Mouse (Mus musculus) heart, embryonic 13.5 days (tissue): ENCODE results near the gene Krt82. TPM values are rescaled to one million over a fixed set of nuclear protein-coding genes. Genes with fewer than 3 reads are reported as not detected.

ENCODE experiments used
- ATAC-seq: fragments of 200-750 bp; cut with Nextera tagmentation; 2 replicates; pipeline ENCODE4 v1.8.0; 2017; ENCODE audit warnings: moderate TSS enrichment; ENCODE audit not compliant: insufficient number of reproducible peaks, low FRiP score, low TSS enrichment; ENCODE audit errors: extremely low read depth
- H3K27ac ChIP-seq: fragments of 300-500 bp; sonication (generic); replicated peaks from 2 replicates; pipeline ENCODE4 v1.5.1; 2015; ENCODE audit warnings: moderate library complexity, mild to moderate bottlenecking, inconsistent platforms
- H3K27me3 ChIP-seq: fragments of 300-500 bp; sonication (generic); replicated peaks from 2 replicates; pipeline ENCODE4 v1.6.1; 2015; ENCODE audit warnings: mild to moderate bottlenecking, inconsistent platforms
- H3K36me3 ChIP-seq: fragments of 300-500 bp; sonication (generic); 2 replicates; pipeline ENCODE4 v1.6.1; 2015; ENCODE audit warnings: mild to moderate bottlenecking, inconsistent platforms
- H3K4me1 ChIP-seq: fragments of 300-500 bp; sonication (generic); 2 replicates; pipeline ENCODE4 v1.6.1; 2015; ENCODE audit warnings: inconsistent platforms
- H3K4me2 ChIP-seq: fragments of 300-500 bp; sonication (generic); 2 replicates; pipeline ENCODE4 v1.6.1; 2015; ENCODE audit warnings: inconsistent platforms, mild to moderate bottlenecking, moderate library complexity
- H3K4me3 ChIP-seq: fragments of 300-500 bp; sonication (generic); 2 replicates; pipeline ENCODE4 v1.5.1; 2015; ENCODE audit warnings: moderate library complexity, mild to moderate bottlenecking, inconsistent platforms
- H3K9ac ChIP-seq: fragments of 300-500 bp; sonication (generic); 2 replicates; pipeline ENCODE4 v1.6.1; 2015; ENCODE audit warnings: inconsistent platforms, mild to moderate bottlenecking, moderate library complexity
- H3K9me3 ChIP-seq: fragments of 300-500 bp; sonication (generic); 2 replicates; pipeline ENCODE4 v1.6.1; 2016; ENCODE audit warnings: inconsistent platforms
- WGBS: fragments of 180-500 bp; shearing (Covaris S2); methylation state at CpG from one replicate; pipeline ENCODE4 v1.1.7; 2015; ENCODE audit warnings: mixed read lengths; 5-methylcytosine and 5-hydroxymethylcytosine counted together
- polyA plus RNA-seq: library from polyadenylated mRNA; unstranded; fragments of >200 nt; fragmentation: Nextera tagmentation; extraction: Ambion mirVana; gene quantifications from 2 replicates; pipeline ENCODE4 v1.2.1, GENCODE M21; 2015

The Krt82 gene
- not detected in 2 replicates for polyA plus RNA-seq

- ATAC-seq = no peak
- no peaks in the 10 kb centered on the region for H3K36me3 ChIP-seq
- 79% methylated on average over 7 of the region's 7 CpGs for WGBS
- peaks cover 79% of the 10 kb centered on the region for H3K27me3 ChIP-seq
- H3K4me2 ChIP-seq = no peak within 1 kb of the TSS
- H3K9ac ChIP-seq = no peak within 1 kb of the TSS
- no peak within 1 kb of the TSS for H3K27ac ChIP-seq
- H3K9me3 ChIP-seq = no peaks in the 10 kb centered on the region
- no peak within 1 kb of the TSS for H3K4me3 ChIP-seq
- H3K4me1 ChIP-seq = peaks cover 6% of the 10 kb centered on the region; the same call in 1 of the 2 replicates
Observed at GRCm38 (mm10) chr15:101550567-101550966, at the start of gene Krt82. Gene Krt82 (minus strand): TSS chr15:101550667.

GRCm38 (mm10) chr15:101599123-101599522, 48.7 kb upstream of the Krt82 start:
- H3K9ac ChIP-seq = no peak overlapping the region
- H3K4me3 ChIP-seq = no peak overlapping the region
- no peak overlapping the region for H3K27ac ChIP-seq
- H3K36me3 ChIP-seq = no peaks in the 10 kb centered on the region
- H3K4me2 ChIP-seq = no peak overlapping the region
- 0 out of 2 replicates have a peak, but pooled peaks cover under 1% of the 10 kb centered on the region for H3K9me3 ChIP-seq
- H3K4me1 ChIP-seq = no peaks in the 10 kb centered on the region
- no peaks in the 10 kb centered on the region; the same call in 1 of the 2 replicates for H3K27me3 ChIP-seq
- WGBS = 59% methylated on average over 6 of the region's 6 CpGs
- ATAC-seq = no peak

GRCm38 (mm10) chr15:101588216-101588615, 37.7 kb upstream of the Krt82 start:
- Histone ChIP-seq H3K4me1 (peaks cover 7% of the 10 kb centered on the region), H3K36me3 (no peaks in the 10 kb centered on the region), H3K27ac (no peak overlapping the region), H3K27me3 (peaks cover 15% of the 10 kb centered on the region), H3K4me2 (no peak overlapping the region), H3K4me3 (no peak overlapping the region), H3K9ac (no peak overlapping the region), H3K9me3 (no peaks in the 10 kb centered on the region)
- no peak for ATAC-seq
- WGBS = 68% methylated on average over 10 of the region's 10 CpGs

- WGBS = 25% methylated on average over 2 of the region's 2 CpGs
- H3K27ac ChIP-seq = no peak overlapping the region
- H3K9me3 ChIP-seq = no peaks in the 10 kb centered on the region
- H3K4me3 ChIP-seq = no peak overlapping the region
- ATAC-seq = no peak
- H3K4me2 ChIP-seq = no peak overlapping the region
- no peak overlapping the region for H3K9ac ChIP-seq
- H3K27me3 ChIP-seq = peaks cover 25% of the 10 kb centered on the region
- no peaks in the 10 kb centered on the region for H3K36me3 ChIP-seq
- peaks cover 7% of the 10 kb centered on the region for H3K4me1 ChIP-seq
Observed at GRCm38 (mm10) chr15:101584456-101584855, 34.0 kb upstream of the Krt82 start.

GRCm38 (mm10) chr15:101583211-101583965, 32.9 kb upstream of the Krt82 start:
- 66% methylated on average over 8 of the region's 8 CpGs for WGBS
- Histone ChIP-seq H3K4me3 (no peak overlapping the region), H3K9me3 (no peaks in the 10 kb centered on the region), H3K27me3 (peaks cover 25% of the 10 kb centered on the region), H3K36me3 (no peaks in the 10 kb centered on the region), H3K27ac (no peak overlapping the region), H3K4me2 (no peak overlapping the region), H3K4me1 (peaks cover 7% of the 10 kb centered on the region), H3K9ac (no peak overlapping the region)
- no peak for ATAC-seq

GRCm38 (mm10) chr15:101581701-101582100, 31.2 kb upstream of the Krt82 start:
- Histone ChIP-seq H3K9ac (no peak overlapping the region), H3K9me3 (no peaks in the 10 kb centered on the region), H3K27ac (no peak overlapping the region), H3K4me3 (no peak overlapping the region), H3K4me1 (peaks cover 7% of the 10 kb centered on the region), H3K4me2 (no peak overlapping the region), H3K27me3 (peaks cover 17% of the 10 kb centered on the region), H3K36me3 (no peaks in the 10 kb centered on the region)
- ATAC-seq = no peak
- WGBS = 64% methylated on average over 3 of the region's 3 CpGs

GRCm38 (mm10) chr15:101575506-101575905, 25.0 kb upstream of the Krt82 start:
- Histone ChIP-seq H3K9ac (no peak overlapping the region), H3K27ac (no peak overlapping the region), H3K4me2 (no peak overlapping the region), H3K36me3 (no peaks in the 10 kb centered on the region), H3K27me3 (peaks cover 43% of the 10 kb centered on the region), H3K4me1 (no peaks in the 10 kb centered on the region), H3K9me3 (no peaks in the 10 kb centered on the region), H3K4me3 (no peak overlapping the region)
- 64% methylated on average over 5 of the region's 5 CpGs for WGBS
- no peak for ATAC-seq

- no peaks in the 10 kb centered on the region for H3K4me1 ChIP-seq
- no peaks in the 10 kb centered on the region for H3K9me3 ChIP-seq
- H3K9ac ChIP-seq = no peak within 1 kb of the TSS
- no peak within 1 kb of the TSS for H3K4me2 ChIP-seq
- 57% methylated on average over 15 of the region's 15 CpGs for WGBS
- no peak for ATAC-seq
- H3K4me3 ChIP-seq = no peak within 1 kb of the TSS
- no peak within 1 kb of the TSS for H3K27ac ChIP-seq
- no peaks in the 10 kb centered on the region for H3K36me3 ChIP-seq
- peaks cover 54% of the 10 kb centered on the region for H3K27me3 ChIP-seq
Observed at GRCm38 (mm10) chr15:101573796-101574345, 23.4 kb upstream of the Krt82 start, which contains the start of gene Krt75. Gene Krt75 (minus strand): TSS chr15:101573904.

GRCm38 (mm10) chr15:101567780-101568179, 17.3 kb upstream of the Krt82 start:
- H3K4me2 ChIP-seq = no peak overlapping the region
- no peak for ATAC-seq
- H3K4me1 ChIP-seq = no peaks in the 10 kb centered on the region
- no peak overlapping the region for H3K9ac ChIP-seq
- H3K36me3 ChIP-seq = no peaks in the 10 kb centered on the region
- peaks cover 68% of the 10 kb centered on the region for H3K27me3 ChIP-seq
- no peak overlapping the region for H3K4me3 ChIP-seq
- 38% methylated on average over 7 of the region's 7 CpGs for WGBS
- no peak overlapping the region for H3K27ac ChIP-seq
- no peaks in the 10 kb centered on the region for H3K9me3 ChIP-seq

- peaks cover 6% of the 10 kb centered on the region; the same call in 1 of the 2 replicates for H3K4me1 ChIP-seq
- H3K27me3 ChIP-seq = peaks cover 60% of the 10 kb centered on the region
- H3K4me2 ChIP-seq = no peak within 1 kb of the TSS
- no peak for ATAC-seq
- no peaks in the 10 kb centered on the region for H3K36me3 ChIP-seq
- H3K9me3 ChIP-seq = no peaks in the 10 kb centered on the region
- no peak within 1 kb of the TSS for H3K4me3 ChIP-seq
- H3K9ac ChIP-seq = no peak within 1 kb of the TSS
- WGBS = 57% methylated on average over 5 of the region's 5 CpGs
- H3K27ac ChIP-seq = no peak within 1 kb of the TSS
Observed at GRCm38 (mm10) chr15:101562850-101563249, 12.4 kb upstream of the Krt82 start, which contains the start of gene Krt90. Gene Krt90 (minus strand): TSS chr15:101562950.

GRCm38 (mm10) chr15:101558034-101558646, 7.7 kb upstream of the Krt82 start:
- ATAC-seq = no peak
- Histone ChIP-seq H3K27ac (no peak overlapping the region), H3K9ac (no peak overlapping the region), H3K4me1 (peaks cover 6% of the 10 kb centered on the region; the same call in 1 of the 2 replicates), H3K4me2 (no peak overlapping the region), H3K27me3 (peaks cover 65% of the 10 kb centered on the region), H3K36me3 (no peaks in the 10 kb centered on the region), H3K9me3 (no peaks in the 10 kb centered on the region), H3K4me3 (no peak overlapping the region)
- 18% methylated on average over 7 of the region's 7 CpGs for WGBS
